Mouse (Mus musculus) adrenal gland (tissue): ENCODE measurements around the gene Isoc2b.
"Not testable (repeated sequence)": the region's sequence is repeated elsewhere in the genome, so short reads cannot be mapped to it uniquely, and the experiment has no call there.

Experiments
- intact Hi-C: fragments of 180-260 bp; cut with DNase I; formaldehyde crosslinking; loops from one replicate; pipeline ENCODE4 v1.15.1; 2025

The Isoc2b gene

DNA sequence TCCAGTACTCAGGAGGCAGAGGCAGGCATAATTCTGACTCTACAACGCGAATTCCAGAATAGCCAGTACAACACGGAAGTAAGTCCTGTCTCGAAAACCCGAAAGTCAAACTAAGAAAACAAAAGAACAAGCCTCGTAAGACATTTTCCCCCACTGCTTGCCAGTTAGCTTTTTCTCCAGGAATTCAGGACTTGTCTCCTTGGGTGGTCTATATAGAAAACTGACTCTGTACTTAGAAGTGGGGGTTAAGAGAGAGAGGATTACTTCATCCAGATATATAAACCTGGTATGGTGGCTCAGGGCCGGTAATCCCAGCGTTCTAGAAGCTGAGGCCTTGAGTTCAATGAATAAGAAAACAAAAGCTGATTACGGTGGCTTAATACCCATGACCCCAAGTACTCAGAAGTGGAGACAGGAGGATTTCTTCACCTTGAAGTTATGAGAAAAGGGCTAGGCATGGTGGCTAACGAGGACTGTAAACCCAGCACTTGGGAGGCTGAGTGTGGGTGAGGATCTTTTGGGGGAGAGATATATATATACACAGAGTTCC is 3.4 kb downstream of the Isoc2b start:
- intact Hi-C loops = loop anchor here (5.0 kb wide), 1 partner anchor 51 kb away; the partner anchor contains the start of gene Zfp628

DNA sequence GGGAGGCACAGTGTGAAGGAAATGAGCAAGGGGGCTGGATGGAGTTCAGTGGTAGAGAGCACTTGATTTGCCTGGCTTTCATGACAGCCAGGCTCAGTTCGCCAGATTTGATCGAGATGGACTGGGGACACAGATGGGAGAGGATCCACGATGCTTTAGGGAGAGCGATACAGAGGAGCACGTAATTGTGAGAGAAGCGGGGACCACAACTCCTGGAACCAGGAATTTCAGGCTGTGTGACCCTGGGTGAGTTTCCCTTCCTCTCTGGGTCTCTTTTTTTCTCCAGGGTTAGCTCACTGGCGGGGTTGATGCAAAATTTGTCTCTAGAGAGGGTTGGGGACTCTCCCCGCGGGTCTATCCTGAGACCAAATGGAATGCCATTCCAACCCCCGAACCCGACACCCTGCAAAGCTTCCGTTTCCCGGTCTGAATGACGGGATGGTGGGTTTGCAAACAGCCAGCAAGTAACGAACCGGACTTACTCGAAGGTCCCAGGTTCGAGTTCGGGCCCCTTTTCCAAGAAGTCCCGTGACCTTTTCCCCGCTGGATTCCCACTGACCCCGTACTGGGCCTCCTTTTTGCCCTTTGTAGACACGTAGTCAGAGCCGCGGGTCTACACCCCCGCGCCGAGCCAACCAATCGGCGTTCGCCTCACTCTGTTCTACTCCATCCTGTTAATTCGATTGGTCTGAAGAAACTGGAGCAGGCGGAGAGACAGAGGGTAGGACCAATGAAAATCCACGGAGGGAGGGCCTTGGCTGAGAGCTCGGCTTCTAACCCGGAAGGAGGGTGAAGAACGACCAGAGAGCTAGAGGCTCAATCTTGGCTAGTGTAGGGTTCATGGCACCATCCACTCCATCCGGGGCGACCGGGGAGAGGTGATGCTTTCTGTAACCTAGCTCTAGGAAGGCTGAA is 4.2 kb downstream of the Isoc2b start:
- intact Hi-C loops = loop anchor here (5.0 kb wide), 1 partner anchor 51 kb away; the partner anchor contains the start of gene Zfp628

DNA sequence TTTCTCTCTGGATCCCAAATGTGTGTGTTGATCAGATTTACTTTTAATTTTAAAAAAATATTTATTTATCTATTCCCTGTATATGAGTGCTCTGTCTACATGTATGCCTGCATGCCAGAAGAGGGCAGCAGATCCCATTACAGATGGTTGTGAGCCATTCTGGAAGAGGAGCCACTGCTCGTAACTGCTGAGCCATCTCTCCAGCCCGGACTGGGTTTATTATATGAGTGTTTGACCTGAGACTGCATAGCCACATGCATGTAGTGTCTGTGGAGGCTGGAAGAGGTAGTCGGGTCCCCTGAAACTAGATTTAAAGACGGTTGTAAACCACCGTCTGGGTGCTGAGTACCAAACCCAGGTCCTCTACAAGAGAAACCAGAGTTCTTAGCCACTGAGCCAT is 5.0 kb downstream of the Isoc2b start:
- intact Hi-C loops = loop anchor here (5.0 kb wide), 1 partner anchor 52 kb away; the partner anchor contains the start of gene Zfp628

DNA sequence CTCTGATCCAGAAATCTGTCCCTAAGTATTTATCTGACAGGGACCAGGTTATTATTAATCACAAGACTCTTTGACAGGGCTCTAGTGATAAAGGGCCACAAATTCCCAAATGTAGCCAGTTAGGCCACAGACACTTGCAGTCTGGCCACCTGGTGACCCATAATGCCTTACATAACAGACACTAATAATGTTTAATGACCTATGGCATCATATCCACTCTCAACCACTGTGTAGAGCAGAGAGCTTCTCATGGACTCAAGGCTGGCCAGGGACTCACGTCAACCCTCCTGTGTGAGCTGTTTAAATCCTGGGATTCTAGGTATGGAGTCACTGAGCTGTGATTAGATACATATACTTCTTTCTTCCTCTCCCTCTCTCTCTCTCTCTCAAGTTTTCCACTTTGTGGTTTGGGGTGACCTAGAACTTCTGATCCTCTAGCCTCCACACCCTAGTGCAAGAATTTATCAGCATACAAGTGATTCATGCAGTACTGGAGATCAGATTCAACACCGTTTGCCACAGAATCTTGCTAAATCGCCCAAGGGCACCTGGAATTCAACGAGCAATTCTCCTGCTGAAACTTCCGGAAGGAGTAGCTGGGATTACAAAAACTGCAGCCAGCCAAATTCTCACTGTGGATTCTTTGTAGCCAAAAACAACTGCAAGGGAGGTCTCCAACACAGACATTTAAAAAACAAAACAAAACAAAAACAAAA is 5.8 kb downstream of the Isoc2b start:
- intact Hi-C loops = no loop called here

DNA sequence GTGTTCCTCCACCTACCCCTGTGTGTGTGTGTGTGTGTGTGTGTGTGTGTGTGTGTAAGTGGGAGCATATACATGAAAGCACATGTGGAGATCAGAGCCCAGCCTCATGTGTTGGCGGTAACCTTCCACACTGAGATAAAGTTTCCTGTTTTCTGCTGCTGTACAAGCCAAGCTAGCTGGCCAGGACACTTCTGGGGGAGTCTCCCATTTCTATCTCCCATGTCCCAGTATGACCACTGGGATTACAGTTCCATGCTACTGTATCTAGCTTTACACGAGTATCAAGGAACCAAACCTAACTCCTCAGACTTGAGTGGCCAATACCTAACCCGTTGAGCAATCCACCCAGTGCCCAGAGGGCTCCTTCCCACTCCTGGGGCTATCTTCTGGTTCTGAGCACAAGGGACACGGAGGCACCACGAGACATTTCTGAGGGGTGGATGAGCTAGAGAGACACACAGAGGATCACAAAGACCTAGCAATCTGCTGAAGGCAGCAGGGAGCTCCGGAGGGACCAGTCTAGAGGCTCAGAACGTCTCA is 6.4 kb downstream of the Isoc2b start:
- intact Hi-C loops = no loop called here

DNA sequence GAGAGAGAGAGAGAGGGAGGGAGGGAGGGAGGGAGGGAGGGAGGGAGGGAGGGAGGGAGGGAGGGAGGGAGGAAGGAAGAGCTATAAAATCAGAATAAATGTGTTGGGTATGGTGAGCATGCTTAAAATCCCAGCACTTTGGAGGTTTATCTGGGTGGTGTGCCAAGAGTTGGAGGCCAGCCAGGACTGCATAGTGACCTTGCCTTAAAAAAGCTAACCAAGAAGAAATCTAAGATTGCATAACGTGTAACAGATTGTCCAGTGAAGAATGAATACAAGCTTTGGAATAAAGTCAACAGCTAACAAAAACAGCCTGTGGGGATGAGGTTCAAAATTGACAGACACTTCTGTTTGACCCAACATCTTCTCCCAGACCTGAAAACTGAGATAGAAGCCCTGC is 7.0 kb downstream of the Isoc2b start:
- intact Hi-C loops = no loop called here

DNA sequence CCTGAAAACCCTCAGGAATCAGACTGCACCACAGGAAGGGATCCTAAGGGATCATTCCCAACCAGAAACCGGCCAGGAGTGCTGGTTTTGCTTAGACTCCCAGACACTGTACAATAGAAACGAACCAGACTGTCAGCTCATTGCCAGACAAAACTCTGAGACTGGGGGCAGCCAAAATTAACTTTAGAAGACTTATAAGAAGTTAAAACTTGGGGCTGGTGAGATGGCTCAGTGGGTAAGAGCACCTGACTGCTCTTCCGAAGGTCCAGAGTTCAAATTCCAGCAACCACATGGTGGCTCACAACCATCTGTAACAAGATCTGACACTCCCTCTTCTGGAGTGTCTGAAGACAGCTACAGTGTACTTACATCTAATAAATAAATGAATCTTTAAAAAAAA is 9.1 kb downstream of the Isoc2b start:
- intact Hi-C loops = not testable (repeated sequence)

DNA sequence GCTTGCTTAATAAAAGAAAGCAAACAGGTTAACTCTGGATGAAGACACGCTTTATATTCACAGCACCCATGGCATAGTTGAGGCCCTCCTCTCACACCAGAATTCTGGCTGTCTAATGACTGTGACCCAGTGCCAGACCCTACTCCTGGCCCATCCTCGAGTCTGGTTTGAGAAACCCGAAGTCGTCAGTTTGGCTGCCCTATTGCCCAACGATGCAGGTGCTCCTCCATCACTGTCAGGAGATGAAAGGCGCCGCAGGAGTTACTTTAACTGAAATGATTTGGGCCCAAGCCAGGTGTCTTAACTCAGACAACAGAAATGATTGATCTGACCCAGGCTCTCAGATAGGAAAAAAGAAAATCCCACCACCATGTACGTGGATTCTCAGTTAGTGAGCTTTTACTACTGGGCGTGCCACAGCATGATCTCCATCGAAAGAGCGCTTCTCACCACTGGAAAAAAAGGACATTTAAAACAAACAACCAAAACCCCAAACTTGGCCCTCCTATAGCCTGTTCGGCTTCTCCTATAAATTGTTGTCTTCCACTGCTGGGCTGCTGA is 10.6 kb downstream of the Isoc2b start:
- intact Hi-C loops = no loop called here

DNA sequence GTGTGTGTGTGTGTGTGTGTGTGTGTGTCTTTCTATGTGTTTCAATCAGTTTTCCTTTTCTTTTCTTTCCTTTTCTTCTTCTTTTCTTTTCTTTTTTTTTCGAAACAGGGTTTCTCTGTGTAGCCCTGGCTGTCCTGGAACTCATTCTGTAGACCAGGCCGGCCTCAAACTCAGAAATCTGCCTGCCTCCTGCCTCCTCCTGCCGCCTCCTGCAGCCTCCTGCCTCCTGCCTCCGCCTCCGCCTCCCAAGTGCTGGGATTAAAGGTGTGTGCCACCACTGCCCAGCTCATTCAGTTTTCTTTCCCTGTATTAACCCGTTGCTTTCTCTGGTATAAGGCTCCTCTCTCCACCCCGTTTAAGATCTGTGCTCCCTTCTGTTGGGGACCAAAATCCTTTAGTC is 12.7 kb downstream of the Isoc2b start:
- intact Hi-C loops = no loop called here

DNA sequence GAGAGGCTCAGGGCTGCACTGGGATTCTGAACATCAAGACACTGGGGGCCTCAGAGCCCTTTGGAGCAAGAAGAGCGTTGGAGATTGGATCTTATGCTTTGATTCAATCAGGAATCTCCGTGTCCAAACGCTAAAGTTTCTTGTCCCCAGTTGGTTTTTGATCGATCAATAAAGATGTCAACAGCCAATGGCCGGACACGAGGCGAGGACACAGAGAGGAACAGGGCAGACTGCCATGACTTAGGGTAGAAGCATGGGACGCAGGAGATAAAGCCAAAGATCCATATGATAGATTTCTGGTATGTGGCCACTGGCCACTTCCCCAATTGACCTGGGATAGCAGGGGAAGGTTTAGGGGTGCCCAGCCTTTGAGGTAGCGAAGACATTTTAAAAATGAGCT is 13.6 kb downstream of the Isoc2b start:
- intact Hi-C loops = no loop called here

DNA sequence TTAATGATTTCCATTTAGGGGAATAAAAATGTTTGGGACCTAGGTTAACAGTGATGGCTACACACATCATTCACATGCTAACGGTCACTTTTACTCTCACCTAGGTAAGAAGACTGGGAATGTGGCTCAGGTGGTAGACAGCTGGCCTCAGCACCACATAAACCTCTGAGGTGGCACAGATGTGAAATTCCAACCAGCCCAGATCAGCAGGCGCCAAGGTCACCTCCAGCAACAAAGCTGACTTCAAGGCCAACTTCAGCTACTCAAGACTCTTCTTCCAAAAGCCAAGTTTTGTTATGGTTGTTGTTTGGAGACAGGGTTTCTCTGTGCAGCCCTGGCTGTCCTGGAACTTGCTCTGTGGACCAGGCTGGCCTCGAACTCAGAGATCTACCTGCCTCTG is 16.4 kb downstream of the Isoc2b start:
- intact Hi-C loops = loop anchor here (5.0 kb wide), 1 partner anchor 36 kb away; no protein-coding TSS in a partner anchor

DNA sequence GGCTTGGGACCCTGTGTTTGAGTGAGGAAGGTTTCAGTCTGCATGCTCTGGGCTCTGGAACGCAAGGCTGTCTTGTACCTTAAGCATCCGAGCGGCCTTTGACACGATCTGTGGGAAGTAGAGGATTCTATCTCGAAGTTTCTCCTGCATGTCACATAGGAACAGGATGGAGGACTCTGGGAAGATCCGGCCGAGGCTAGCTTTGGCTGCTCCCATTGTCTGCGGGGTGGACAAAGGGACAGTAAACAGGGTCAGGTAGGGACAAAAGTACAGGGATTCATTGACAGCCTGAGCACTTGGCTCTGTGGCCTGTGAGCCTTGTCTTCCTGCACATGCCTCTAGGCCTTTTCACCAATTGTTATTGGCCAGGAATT is 18.8 kb downstream of the Isoc2b start:
- intact Hi-C loops = loop anchor here (5.0 kb wide), 1 partner anchor 34 kb away; no protein-coding TSS in a partner anchor

DNA sequence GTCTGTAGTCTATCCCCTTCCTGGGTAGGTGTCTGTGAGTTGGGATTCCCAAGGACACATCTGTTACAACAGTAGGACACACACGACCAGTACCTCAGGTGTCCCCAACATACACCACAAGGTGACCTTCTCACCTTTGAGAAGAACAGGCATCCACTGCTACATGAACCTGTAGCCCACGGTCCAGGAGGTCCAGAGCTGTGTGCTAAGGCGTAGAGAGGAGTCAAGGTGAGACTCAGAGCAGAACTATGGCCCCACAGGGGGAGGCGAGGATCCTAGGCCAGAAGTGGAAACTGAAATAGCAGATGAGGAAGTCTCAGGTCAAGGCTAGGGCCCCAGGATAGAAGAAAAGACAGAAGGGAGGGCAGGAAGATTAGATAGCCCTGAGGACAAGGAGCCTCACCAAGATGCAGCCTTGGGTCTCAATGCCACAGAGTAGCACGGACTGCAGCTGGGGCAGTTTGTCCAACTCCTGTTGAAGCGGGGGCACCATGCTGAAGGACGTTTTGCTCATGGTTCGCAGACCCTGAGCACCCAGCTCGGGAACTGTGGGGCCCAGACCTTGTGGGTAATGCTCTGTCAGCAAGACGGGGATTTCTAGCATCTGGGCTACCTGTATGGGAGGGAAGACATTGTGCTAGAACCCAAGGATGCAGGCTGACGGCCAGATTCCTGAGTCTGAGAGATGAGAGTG is 19.3 kb downstream of the Isoc2b start:
- intact Hi-C loops = loop anchor here (5.0 kb wide), 1 partner anchor 33 kb away; no protein-coding TSS in a partner anchor

DNA sequence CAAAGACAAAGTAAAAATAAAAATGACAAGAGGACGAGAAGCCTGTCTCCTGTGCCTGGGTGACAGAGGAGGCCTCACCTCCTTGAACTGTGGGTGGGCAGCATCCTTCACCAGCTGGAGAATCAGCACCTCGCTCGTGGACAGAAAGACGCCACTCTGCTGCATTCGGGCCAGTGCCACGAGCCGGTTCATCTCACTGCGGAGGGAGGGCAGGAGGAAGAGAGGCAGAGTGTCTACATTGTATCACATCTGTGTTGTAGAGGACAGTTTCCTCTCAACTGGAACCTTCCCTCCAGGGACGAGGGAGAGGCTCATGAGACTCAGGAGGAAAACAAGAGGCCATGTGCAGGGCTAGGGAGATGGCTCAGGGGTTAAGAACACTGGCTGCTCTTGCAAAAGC is 20.7 kb downstream of the Isoc2b start:
- intact Hi-C loops = no loop called here

DNA sequence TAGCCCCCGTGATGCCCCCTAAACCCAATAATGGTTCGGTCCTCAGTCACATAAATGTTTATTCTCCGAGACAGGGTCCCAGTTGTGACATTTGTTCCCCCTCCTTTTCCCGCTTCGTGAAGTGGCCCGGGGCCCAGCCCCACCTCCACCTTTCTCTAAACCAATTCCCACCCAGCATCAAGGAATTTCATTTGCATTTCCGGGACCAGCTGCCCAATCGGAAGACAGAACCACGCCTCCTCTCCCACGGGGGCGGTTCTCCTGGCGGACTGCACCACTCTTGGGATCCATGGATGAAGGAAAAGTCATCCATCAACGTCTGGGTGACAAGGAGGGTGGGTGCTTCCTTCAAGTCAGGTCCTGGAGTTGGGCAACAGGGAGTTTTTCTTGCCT is 25.1 kb downstream of the Isoc2b start:
- intact Hi-C loops = no loop called here

DNA sequence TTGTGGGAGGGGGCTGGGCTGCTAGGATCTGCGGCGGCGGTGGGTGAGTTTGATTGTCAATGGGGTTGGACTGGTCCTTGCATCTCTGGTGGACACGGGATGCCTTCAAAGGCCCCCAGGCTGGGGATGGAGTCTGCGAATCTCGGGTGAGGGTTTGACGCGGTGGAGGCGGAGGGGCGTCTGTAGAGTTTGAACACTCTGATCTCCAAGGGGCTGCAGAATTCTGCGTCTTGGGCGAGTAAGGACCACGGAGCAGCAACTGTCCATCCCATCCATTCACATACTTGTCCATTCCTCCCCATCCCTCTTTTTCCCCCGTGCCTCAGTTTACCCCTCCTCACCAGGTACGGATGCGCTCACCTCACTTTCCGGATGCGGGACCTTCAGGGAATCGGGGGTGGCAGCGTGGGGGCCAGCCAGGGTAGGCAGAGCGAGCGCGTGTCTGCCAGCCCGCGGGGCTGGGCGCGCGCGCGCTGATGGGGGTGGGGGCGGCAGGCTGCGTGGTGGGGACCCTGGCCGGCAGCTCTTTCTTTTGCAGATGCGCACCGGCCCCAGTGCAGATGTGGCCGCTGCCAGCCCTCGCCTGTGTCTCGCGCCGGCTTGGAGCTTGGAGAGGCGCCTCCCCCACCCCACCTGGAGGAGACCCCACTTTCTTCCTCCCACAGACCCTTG is 25.7 kb downstream of the Isoc2b start, which contains the start of gene Shisa7:
Gene Shisa7 (minus strand): TSS at position 452 of the 672 bp plus-strand sequence.
- intact Hi-C loops = no loop called here

DNA sequence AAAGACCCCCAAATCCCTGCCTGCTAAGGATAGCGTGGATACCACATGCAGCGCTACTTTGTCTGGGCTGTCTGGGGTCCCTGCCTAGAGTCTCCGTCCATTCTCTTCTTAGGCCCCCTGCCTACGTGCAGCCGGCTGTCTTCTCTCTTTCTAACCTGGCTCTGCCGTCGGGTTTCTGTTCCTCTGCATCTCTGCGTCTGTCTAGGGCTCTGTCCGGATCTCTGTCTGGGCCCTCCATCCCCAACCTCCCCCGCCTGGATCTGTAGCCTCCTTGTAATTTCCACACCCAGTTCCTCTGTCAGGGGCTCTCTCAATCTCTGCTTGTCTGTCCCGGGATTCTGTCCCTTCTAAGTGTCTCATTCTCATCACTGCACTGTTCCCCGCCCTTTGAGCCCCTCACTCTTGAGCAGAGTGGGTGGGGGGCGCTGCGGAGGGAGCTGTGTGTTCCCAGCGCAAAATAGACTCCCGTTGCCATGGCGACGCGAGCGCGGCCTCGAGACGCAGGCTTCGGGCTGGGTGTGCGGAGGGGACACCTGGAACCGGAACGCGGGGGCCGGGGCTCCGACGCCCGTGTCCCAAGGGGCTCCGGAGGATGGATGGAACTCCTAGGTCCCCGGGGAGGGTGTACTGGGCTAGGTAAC is 26.3 kb downstream of the Isoc2b start:
- intact Hi-C loops = no loop called here

DNA sequence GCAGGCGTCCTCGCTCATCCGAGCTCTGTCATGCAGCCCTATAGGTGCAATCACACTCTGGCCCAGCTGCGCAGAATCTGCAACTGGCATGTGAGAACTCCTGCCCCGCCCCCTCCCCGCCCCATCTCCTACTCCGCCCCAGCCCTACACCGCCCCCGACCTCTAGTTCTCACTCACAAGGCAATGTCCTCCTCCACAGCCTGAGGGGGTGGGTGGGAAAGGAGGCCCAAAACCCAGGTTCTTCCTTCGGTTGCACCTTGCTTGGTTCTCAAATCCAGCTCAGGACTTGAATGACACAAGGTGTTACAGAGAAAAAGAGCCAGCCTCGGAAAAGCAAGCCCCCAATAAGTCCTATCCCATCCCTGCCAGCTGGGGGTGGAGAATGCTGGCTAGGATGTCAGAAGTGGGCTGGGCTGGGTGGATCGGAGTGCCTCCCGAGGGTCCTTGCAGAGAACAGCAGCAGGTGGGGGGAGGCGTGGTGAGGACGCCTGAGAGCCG is 27.4 kb downstream of the Isoc2b start:
- intact Hi-C loops = no loop called here

DNA sequence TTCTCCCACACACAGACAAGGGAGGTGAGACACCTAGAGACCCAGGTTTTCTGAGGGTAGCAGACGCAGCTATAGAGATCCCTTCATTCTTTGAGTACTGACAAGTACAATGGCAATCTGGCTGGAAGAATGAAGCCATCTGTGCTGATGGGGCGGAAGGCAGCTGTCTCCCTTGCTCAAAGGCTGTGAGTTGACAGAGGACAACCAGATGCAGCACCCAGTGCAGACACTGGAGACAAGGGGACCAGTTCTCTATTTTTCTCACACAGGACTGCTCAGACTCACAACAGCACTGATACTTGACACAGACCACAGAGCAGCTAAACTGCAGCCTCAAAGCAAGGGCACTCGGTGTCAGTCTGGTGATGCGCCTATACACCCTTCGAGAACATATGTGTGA is 28.0 kb downstream of the Isoc2b start:
- intact Hi-C loops = no loop called here
